Mouse (Mus musculus) embryonic fibroblast, embryonic 13.5 days (primary cell): ENCODE measurements around the gene Gdi1.

Source experiments
- CTCF ChIP-seq: IDR thresholded peaks from 2 replicates; pipeline ENCODE4 v1.5.1; 2011; ENCODE audit warnings: mild to moderate bottlenecking, control low read depth, low read length, moderate library complexity, borderline replicate concordance; ENCODE audit not compliant: insufficient read depth
- POLR2A ChIP-seq: IDR thresholded peaks from 2 replicates; pipeline ENCODE4 v1.6.1; 2011; ENCODE audit warnings: low read depth, mild to moderate bottlenecking, control low read depth, low read length, moderate library complexity

GRCm38 (mm10) chrX:74282395-74283091, 22.3 kb upstream of the Gdi1 start:
- TF ChIP-seq CTCF (no peak), POLR2A (peak; percentile 83)
